Comparison of ENCODE assay signal across 29 mouse cellular contexts in genomic region chr2:77270781-77271180, GRCm38 (mm10). TPM values are rescaled to one million over a fixed set of nuclear protein-coding genes. Genes with fewer than 3 reads are reported as not detected.
DNase-seq lines count a peak whose midpoint lies in the region; ATAC-seq and TF ChIP-seq lines count a peak whose summit lies in the region.
"Had no signal": no experiment of that assay in that cellular context is flagged by ENCODE, and none has a peak within 500 bp of the region (broad histone marks: within the 10 kb centered on the region; RNA-seq: fewer than 3 reads in every experiment).

No protein-coding gene starts in this region.

- no peak overlapping the region for H3K4me2 ChIP-seq in heart, embryonic 16.5 days (ENCODE audit: low read depth, low read length)
- H3K4me2 ChIP-seq: forebrain, embryonic 12.5 days; heart, embryonic 12.5 days; hindbrain, embryonic 15.5 days; liver, embryonic 12.5 days; midbrain, embryonic 13.5 days had no signal

- intact Hi-C loops in heart, postnatal 25 days (cut with DNase I) = no loop called here
- intact Hi-C loops in heart, adult 2 months (cut with DNase I) = no loop called here

- TF ChIP-seq CTCF in embryonic fibroblast, embryonic 13.5 days (IDR thresholded peaks at IDR 0.05; ENCODE audit: borderline replicate concordance, insufficient read depth, low read length) = no peak
- TF ChIP-seq CTCF in thymus, adult 2 months (IDR thresholded peaks at IDR 0.05; ENCODE audit: borderline replicate concordance, control insufficient read depth, extremely low read depth, insufficient read depth, low read length, poor library complexity) = no peak
- no peak for TF ChIP-seq CTCF in heart, adult 2 months (IDR thresholded peaks at IDR 0.05)

- no peak overlapping the region for H3K4me3 ChIP-seq in heart, embryonic 16.5 days (ENCODE audit: low read length)
- no peak overlapping the region for H3K4me3 ChIP-seq in embryonic fibroblast, embryonic 13.5 days (ENCODE audit: insufficient read depth, low read length)
- H3K4me3 ChIP-seq in thymus, adult 2 months (ENCODE audit: control insufficient read depth, insufficient read depth, low read length) = no peak overlapping the region
- no peak overlapping the region for H3K4me3 ChIP-seq in heart, adult 2 months
- H3K4me3 ChIP-seq: forebrain, embryonic 12.5 days; heart, embryonic 12.5 days; hindbrain, embryonic 10.5 days; hindbrain, embryonic 15.5 days; layer of hippocampus, adult 2 months; liver, embryonic 12.5 days; megakaryocyte, embryonic 14.5 days; midbrain, embryonic 13.5 days had no signal

- peak overlapping the region; percentile 10; the same call in 1 of the 2 replicates for H3K27ac ChIP-seq in heart, embryonic 16.5 days (ENCODE audit: low read length)
- peak overlapping the region; percentile 65; the same call in 1 of the 2 replicates for H3K27ac ChIP-seq in embryonic fibroblast, embryonic 13.5 days (ENCODE audit: insufficient read depth, low read length)
- no peak overlapping the region; the same call in 1 of the 2 replicates for H3K27ac ChIP-seq in thymus, adult 2 months (ENCODE audit: control insufficient read depth, insufficient read depth, low read length)
- no peak overlapping the region for H3K27ac ChIP-seq in heart, adult 2 months
- H3K27ac ChIP-seq: forebrain, embryonic 12.5 days; hindbrain, embryonic 10.5 days; hindbrain, embryonic 15.5 days; liver, embryonic 12.5 days; midbrain, embryonic 13.5 days had no signal

- no peaks in the 10 kb centered on the region for H3K9me3 ChIP-seq in heart, embryonic 16.5 days (replicated peaks; ENCODE audit: control insufficient read depth, low read length)
- H3K9me3 ChIP-seq: forebrain, embryonic 12.5 days; heart, embryonic 12.5 days; hindbrain, embryonic 10.5 days; hindbrain, embryonic 15.5 days; liver, embryonic 12.5 days; megakaryocyte, embryonic 14.5 days; midbrain, embryonic 13.5 days had no signal

- TF ChIP-seq EP300 in heart, adult 2 months (IDR thresholded peaks at IDR 0.05; ENCODE audit: insufficient read depth, low read depth, low read length) = no peak

- H3K9ac ChIP-seq in heart, embryonic 16.5 days (ENCODE audit: low read length) = no peak overlapping the region
- no peak overlapping the region for H3K9ac ChIP-seq in heart, adult 2 months (ENCODE audit: low read depth, low read length)
- H3K9ac ChIP-seq: forebrain, embryonic 12.5 days; forebrain, postnatal 0 days; heart, embryonic 12.5 days; hindbrain, embryonic 15.5 days; liver, embryonic 12.5 days; liver, postnatal 0 days; midbrain, embryonic 13.5 days had no signal

- whole genome bisulfite sequencing in heart, embryonic 16.5 days = 69% methylated on average over 7 of the region's 7 CpGs
- WGBS in thymus, adult 2 months = 4% methylated on average over 7 of the region's 7 CpGs
- 73% methylated on average over 7 of the region's 7 CpGs for WGBS in heart, adult 2 months

- no peak for DNase-seq in heart, postnatal 25 days (ENCODE audit: low spot score)
- DNase-seq in thymus, adult 2 months = peak; percentile 57
- peak; percentile 44 to 62 for DNase-seq in thymus, postnatal 36 days
- DNase-seq in spleen, postnatal 36 days (ENCODE audit: low spot score in 2 of 2) = no peak
- DNase-seq in heart, adult 2 months = no peak
- DNase-seq: adrenal gland, postnatal 10 days; cerebellum, adult 18-20 months; cerebellum, postnatal 14 days; forebrain, postnatal 0 days; gastrocnemius, postnatal 36 days; kidney, adult 18-20 months; kidney, postnatal 36 days; left cerebral cortex, postnatal 4 days; liver, postnatal 0 days; lung, postnatal 36 days; right cerebral cortex, adult 18-20 months; right cerebral cortex, postnatal 4 days had no signal

- peaks cover 25% of the 10 kb centered on the region for H3K4me1 ChIP-seq in heart, embryonic 16.5 days (ENCODE audit: control insufficient read depth, insufficient read depth, low read length)
- peaks cover 32% of the 10 kb centered on the region for H3K4me1 ChIP-seq in embryonic fibroblast, embryonic 13.5 days (ENCODE audit: control insufficient read depth, insufficient read depth, low read length)
- H3K4me1 ChIP-seq in thymus, adult 2 months (replicated peaks; ENCODE audit: control insufficient read depth, insufficient read depth, low read length) = peaks cover 25% of the 10 kb centered on the region
- peaks cover 19% of the 10 kb centered on the region for H3K4me1 ChIP-seq in heart, adult 2 months (ENCODE audit: control insufficient read depth, insufficient read depth, low read length)
- H3K4me1 ChIP-seq: liver, embryonic 12.5 days; megakaryocyte, embryonic 14.5 days had no signal

- H3K27me3 ChIP-seq in heart, embryonic 16.5 days (ENCODE audit: control insufficient read depth, insufficient read depth, low read length) = no peaks in the 10 kb centered on the region
- H3K27me3 ChIP-seq in thymus, adult 2 months (ENCODE audit: control insufficient read depth, insufficient read depth, low read length) = no peaks in the 10 kb centered on the region
- H3K27me3 ChIP-seq in heart, adult 2 months (ENCODE audit: control insufficient read depth, insufficient read depth, low read length) = no peaks in the 10 kb centered on the region
- H3K27me3 ChIP-seq: forebrain, embryonic 12.5 days; heart, embryonic 12.5 days; hindbrain, embryonic 15.5 days; liver, embryonic 12.5 days; megakaryocyte, embryonic 14.5 days; midbrain, embryonic 13.5 days; Patski had no signal

- H3K36me3 ChIP-seq in heart, embryonic 16.5 days (ENCODE audit: control insufficient read depth, insufficient read depth) = no peaks in the 10 kb centered on the region
- no peaks in the 10 kb centered on the region for H3K36me3 ChIP-seq in thymus, adult 2 months (ENCODE audit: control insufficient read depth, insufficient read depth, low read length)
- peaks cover 6% of the 10 kb centered on the region for H3K36me3 ChIP-seq in heart, adult 2 months (ENCODE audit: control insufficient read depth, insufficient read depth, low read length)
- H3K36me3 ChIP-seq: forebrain, embryonic 12.5 days; heart, embryonic 12.5 days; hindbrain, embryonic 10.5 days; hindbrain, embryonic 15.5 days; liver, embryonic 12.5 days; midbrain, embryonic 13.5 days had no signal

- peaks cover 1% of the 10 kb centered on the region for H3K79me2 ChIP-seq in heart, adult 2 months (replicated peaks; ENCODE audit: control insufficient read depth, insufficient read depth, low read length)

- 0 out of 2 replicates have a peak, but pooled peaks have one; percentile 25 for ATAC-seq in heart, embryonic 16.5 days (replicated peaks; ENCODE audit: extremely low read depth, insufficient read depth, low FRiP score)
- ATAC-seq: forebrain, postnatal 0 days; liver, embryonic 12.5 days; liver, postnatal 0 days; midbrain, embryonic 13.5 days; Patski had no signal

- TF ChIP-seq POLR2A in embryonic fibroblast, embryonic 13.5 days (IDR thresholded peaks at IDR 0.05; ENCODE audit: low read depth, low read length) = no peak
- TF ChIP-seq POLR2A in thymus, adult 2 months (IDR thresholded peaks at IDR 0.05; ENCODE audit: control insufficient read depth, extremely low read depth, insufficient read depth, low read length, poor library complexity) = no peak
- TF ChIP-seq POLR2A in heart, adult 2 months (IDR thresholded peaks at IDR 0.05; ENCODE audit: insufficient read depth, low read depth, low read length) = no peak

RNA-seq across cellular contexts. Expression of gene Sestd1, which starts 9.6 kb away (rescaled TPM):
- polyA plus RNA-seq in heart, embryonic 16.5 days (2015; fragmentation: Nextera tagmentation; extraction: Ambion mirVana) = 10.3 and 10.8 TPM in 2 replicates
- total RNA-seq in heart, postnatal 25 days (2021) = 10 to 100 TPM; 20.3 to 21.2 TPM
- polyA plus RNA-seq in embryonic fibroblast, embryonic 13.5 days (2011; ENCODE audit: insufficient read length, low read depth, missing spikeins) = 28.1 and 33.0 TPM in 2 replicates
- 9.4 and 9.7 TPM in 2 replicates for polyA plus RNA-seq in thymus, adult 2 months (2012; rRNA removed)
- total RNA-seq in heart, adult 2 months (2021) = 10 to 100 TPM; 18.3 to 21.2 TPM
- polyA plus RNA-seq in heart, adult 2 months (2012; rRNA removed) = 9.0 and 14.6 TPM in 2 replicates
- total RNA-seq: MEL had no signal

Comparison
In these comparisons a context has a peak if more than half of its experiments do, and no peak if none do; other contexts are left out.
1. H3K27ac ChIP-seq: peak in heart, embryonic 16.5 days (single experiment) and embryonic fibroblast, embryonic 13.5 days (single experiment); none in thymus, adult 2 months (single experiment) and heart, adult 2 months (single experiment).
2. DNase-seq: peak in thymus, adult 2 months (single experiment) and thymus, postnatal 36 days (2 of 2); none in heart, postnatal 25 days (single experiment), spleen, postnatal 36 days (0 of 2) and heart, adult 2 months (0 of 2).